Mouse (Mus musculus): ENCODE results near the gene Il5. TPM values are rescaled to one million over a fixed set of nuclear protein-coding genes. Genes with fewer than 3 reads are reported as not detected.

Gene Il5
- total RNA-seq, 2 experiments from 2014 or later = not detected

DNA sequence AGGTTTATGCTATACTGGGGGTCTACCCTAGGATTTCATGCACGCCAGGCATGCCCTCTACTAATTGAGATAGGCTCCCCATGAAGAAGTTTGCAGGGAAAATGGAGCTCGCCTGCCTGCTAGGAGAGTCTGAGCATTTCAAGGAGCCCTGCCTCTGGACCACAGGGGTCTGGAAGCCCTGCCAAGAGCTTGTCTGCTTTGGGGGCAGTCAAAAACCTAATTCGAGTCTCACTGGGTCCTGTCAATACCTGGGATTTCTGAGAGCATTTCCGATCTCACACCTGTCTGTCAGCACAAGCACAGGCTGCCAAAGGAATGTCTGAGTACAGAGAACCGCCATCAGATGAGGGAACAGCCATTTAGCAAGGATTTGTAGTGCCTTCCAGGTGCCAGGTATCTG, 44.0 kb downstream of the Il5 start:
- intact Hi-C loops (cut with DNase I) = no loop called here

GRCm38 (mm10) chr11:53768422-53769184, 48.0 kb downstream of the Il5 start:
- peak in 1 of 2 experiments; percentile 0 for DNase-seq
- intact Hi-C loops (cut with DNase I) = no loop called here

More for the DNA sequence above, 44.0 kb downstream of the Il5 start:
- DNase-seq = peak in 1 of 2 experiments; percentile 15

DNA sequence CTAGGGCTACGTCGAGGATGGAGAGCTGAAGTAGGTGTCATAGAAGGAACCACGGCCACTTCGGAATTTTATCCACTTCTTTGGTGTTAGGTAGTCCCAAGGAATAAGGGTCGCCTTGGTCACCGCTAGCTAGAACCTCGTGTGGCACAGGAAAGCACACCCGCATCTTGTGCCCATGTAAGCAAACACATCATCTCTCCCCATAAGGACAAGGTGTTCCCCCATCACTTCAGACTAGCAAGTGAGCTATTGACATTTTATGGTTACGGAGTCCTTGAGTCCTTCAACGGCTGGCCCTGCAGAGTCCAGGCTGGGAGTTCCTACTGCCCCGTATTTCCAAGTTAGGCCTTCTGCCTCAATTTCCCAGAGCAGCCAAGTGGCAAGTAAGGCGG, 48.6 kb downstream of the Il5 start:
- peak in 1 of 2 experiments; percentile 3 for DNase-seq
- intact Hi-C loops (cut with DNase I) = no loop called here

DNA sequence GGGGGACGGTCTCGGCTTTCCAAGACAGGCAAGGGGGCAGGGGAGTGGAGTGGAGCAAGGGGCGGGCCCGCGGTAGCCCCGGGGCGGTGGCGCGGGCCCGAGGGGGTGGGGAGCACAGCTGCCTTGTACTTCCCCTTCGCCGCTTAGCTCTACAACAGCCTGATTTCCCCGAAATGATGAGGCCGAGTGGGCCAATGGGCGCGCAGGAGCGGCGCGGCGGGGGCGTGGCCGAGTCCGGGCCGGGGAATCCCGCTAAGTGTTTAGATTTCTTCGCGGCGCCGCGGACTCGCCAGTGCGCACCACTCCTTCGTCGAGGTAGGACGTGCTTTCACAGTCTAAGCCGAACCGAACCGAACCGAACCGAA, 49.1 kb downstream of the Il5 start, which contains the start of gene Irf1:
Irf1 (plus strand) TSS at position 255 of the 365 bp plus-strand sequence.
- intact Hi-C loops (cut with DNase I) = no loop called here
- DNase-seq = peak; percentile 90 to 92

- intact Hi-C loops (cut with DNase I) = no loop called here
- DNase-seq = peak; percentile 62 to 74
Observed at GRCm38 (mm10) chr11:53770125-53770791, 49.7 kb downstream of the Il5 start.

DNA sequence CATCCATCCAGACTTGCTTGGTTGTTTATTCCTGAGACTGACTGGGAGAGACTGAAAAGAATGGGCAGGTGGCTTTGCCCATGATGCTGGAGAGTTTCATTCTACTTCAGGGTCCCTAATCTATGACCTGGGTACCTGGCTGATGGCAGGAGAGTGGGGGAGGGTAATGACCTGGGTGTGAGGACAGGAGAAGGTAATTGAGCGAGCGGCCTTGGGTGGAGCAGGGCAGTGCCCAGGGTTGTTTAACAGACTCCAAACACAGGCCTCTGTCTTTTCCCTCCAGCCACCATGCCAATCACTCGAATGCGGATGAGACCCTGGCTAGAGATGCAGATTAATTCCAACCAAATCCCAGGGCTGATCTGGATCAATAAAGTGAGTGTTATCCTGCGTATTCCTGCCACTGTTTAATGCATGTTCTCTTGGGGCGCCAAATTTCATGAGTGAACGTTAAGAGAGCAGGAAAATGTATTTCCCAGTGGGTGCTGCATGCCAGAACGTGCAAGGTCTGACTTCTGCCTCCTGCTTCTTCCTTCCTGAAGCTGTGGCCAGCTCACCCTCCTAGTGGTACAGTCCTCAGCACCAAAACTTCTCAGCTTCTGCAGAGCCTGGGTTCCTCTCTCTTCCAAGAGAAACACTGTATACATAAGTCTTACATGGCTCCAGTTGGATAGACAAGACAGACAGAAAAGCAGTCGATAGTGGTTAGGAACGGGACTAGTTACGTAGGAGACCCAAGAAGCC, 50.6 kb downstream of the Il5 start:
- DNase-seq = peak in 1 of 2 experiments; percentile 3
- intact Hi-C loops (cut with DNase I) = no loop called here

GRCm38 (mm10) chr11:53772536-53772935, 51.9 kb downstream of the Il5 start:
- intact Hi-C loops (cut with DNase I) = no loop called here
- DNase-seq = peak in 1 of 2 experiments; percentile 13

DNA sequence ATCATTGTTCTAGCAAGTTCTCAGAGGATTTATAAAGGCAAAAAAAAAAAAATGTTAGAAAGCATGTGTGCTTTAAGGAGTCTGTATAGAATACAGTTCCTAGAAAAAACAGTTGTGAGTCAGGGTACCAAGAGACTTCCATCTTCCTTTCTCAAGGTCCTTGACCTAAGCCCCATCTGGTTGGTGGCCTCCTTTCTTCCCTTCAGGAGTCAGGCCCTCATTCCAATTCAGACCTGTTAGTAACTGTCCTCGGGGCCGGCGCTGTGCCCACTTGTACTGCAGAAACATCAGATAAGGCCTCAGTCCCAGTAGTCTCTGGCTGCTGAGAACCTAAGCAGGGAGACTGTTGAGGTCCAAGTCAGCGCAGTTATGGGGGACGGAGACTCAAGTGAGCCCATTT, 52.5 kb downstream of the Il5 start, which contains the start of gene Gm17334:
Gm17334 (minus strand) TSS at position 101 of the 400 bp plus-strand sequence.
- DNase-seq = peak in 1 of 2 experiments; percentile 11
- intact Hi-C loops (cut with DNase I) = no loop called here

DNA sequence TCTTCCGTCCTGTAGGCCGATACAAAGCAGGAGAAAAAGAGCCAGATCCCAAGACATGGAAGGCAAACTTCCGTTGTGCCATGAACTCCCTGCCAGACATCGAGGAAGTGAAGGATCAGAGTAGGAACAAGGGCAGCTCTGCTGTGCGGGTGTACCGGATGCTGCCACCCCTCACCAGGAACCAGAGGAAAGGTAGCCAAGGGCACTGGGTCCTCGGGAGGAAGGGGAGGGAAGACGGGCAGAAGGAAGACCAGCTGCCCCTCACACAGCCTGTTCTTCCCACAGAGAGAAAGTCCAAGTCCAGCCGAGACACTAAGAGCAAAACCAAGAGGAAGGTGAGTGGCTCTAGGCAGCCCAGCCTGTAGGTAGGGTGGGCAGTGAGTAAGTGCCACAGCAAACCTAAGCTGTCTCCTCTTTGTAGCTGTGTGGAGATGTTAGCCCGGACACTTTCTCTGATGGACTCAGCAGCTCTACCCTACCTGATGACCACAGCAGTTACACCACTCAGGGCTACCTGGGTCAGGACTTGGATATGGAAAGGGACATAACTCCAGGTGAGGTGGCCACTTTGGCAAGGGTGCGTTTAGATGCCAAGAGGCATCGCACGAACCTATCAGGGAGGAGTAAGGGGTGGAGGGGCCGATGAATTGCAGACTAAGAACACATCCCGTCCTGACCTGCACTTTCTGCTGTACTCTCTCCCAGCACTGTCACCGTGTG, 53.2 kb downstream of the Il5 start:
- intact Hi-C loops (cut with DNase I) = no loop called here
- DNase-seq = no peak

Small RNA genes within 50 kb of the gene (microRNA-seq; reads per million reads assigned to microRNA genes)
- 0 reads per million in 2 experiments for gene Mir7671

Other genes with a start within 250 kb of the Il5 start
- gene Gm9945, start 240.6 kb upstream of the Il5 start, total RNA-seq (2021) = not detected
- gene Sowaha, start 240.5 kb upstream of the Il5 start, total RNA-seq (2021) = under 1 TPM; 0.08 to 0.12 TPM
- gene Sept8, start 201.5 kb upstream of the Il5 start, total RNA-seq (2021) = 10 to 100 TPM; 11.7 to 15.5 TPM
- 1 to 10 TPM; 3.2 to 4.9 TPM for gene Kif3a, start 153.4 kb upstream of the Il5 start, total RNA-seq (2021)
- gene Il4, start 102.1 kb upstream of the Il5 start, total RNA-seq (2021) = not detected
- gene Il13, start 86.1 kb upstream of the Il5 start, total RNA-seq (2021) = not detected
- gene Rad50, start 13.5 kb upstream of the Il5 start, total RNA-seq (2021) = 1 to 10 TPM; 3.5 to 4.8 TPM
- gene Irf1, start 49.2 kb downstream of the Il5 start, total RNA-seq (2021) = 1 to 10 TPM; 6.6 to 7.4 TPM
- gene Gm17334, start 52.4 kb downstream of the Il5 start, total RNA-seq (2021) = under 1 TPM in 1 of 2 experiments, not detected in 1; 0.31 TPM
- 1 to 10 TPM; 1.6 to 2.1 TPM for gene Gm12216, start 138.5 kb downstream of the Il5 start, total RNA-seq (2021)
- 10 to 100 TPM in 1 of 2 experiments, 1 to 10 TPM in 1; 7.7 to 12.8 TPM for gene Slc22a5, start 170.9 kb downstream of the Il5 start, total RNA-seq (2021)